Mouse (Mus musculus): Measurements from ENCODE around the gene Terb1.

Gene Terb1

DNA sequence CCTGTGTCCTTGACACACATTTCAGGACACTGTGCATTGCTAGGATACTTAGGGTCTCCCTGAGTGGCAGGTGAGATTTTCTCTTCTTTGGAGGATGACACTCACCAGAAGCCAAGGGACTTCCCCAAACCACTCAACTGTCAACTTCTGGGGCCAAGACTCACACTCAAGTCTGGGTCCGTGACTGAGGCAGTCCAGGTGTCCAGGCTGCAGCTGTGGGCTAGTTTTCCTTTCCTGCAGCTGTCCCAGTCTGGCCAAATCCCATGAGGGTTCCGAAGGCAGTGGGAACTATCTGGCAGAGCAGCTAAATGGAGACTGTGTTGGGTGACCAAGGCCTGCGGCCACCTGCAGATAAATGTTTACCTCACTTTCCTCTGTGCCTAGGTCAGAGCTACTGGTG lies 97.7 kb downstream of the Terb1 start:
- WGBS = 53% methylated on average over 3 of the region's 3 CpGs

DNA sequence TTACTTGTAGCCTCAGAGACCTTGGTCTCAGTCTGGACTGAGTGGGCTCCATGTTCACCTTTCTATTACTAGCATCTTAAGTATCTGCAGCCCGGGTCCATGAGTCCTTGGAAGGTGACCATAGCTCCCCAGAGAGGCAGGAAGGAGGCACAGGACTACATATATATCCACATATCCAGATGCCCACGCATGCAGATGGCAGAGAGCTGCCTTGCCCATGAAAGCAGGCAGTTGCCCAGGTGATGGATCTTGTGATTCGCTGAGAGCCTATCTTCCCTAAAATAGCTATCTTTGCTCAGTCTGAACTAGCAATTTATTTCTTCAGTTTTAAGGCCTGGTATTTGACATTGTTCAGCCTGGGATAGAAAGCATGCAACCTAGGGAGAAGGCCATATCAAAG lies 98.2 kb downstream of the Terb1 start:
- 46% methylated on average over 3 of the region's 3 CpGs for WGBS

DNA sequence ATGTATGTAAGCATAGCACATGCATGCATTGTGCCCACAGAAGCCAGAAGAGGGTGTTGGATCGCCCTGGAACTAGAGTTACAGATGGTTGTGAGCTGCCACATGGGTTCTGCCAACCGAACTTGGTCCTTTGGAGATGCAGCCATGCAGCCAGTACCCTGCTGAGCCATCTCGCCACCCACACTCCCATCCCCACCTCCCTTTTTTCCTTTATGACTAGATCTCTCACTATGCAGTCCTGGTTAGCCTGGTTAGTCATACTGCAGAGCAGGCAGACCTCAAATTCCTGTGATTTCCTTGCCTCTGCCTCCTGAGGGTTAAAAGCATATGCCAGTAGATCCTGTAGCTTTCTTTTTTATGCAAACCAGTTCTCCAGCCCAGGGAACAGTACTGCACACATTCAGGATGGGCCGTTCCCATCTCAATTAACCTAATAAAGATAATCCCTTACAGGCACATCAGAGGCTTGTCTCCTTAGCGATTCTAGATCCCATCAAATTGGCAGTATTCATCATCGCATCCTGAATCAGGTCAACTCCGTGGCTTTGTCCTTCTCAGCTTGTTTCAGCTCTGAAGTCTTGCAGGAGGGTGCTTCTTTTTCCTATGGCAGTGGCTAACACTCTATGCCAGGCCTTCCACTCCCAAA lies 99.0 kb downstream of the Terb1 start:
- WGBS = 31% methylated on average over 7 of the region's 7 CpGs

DNA sequence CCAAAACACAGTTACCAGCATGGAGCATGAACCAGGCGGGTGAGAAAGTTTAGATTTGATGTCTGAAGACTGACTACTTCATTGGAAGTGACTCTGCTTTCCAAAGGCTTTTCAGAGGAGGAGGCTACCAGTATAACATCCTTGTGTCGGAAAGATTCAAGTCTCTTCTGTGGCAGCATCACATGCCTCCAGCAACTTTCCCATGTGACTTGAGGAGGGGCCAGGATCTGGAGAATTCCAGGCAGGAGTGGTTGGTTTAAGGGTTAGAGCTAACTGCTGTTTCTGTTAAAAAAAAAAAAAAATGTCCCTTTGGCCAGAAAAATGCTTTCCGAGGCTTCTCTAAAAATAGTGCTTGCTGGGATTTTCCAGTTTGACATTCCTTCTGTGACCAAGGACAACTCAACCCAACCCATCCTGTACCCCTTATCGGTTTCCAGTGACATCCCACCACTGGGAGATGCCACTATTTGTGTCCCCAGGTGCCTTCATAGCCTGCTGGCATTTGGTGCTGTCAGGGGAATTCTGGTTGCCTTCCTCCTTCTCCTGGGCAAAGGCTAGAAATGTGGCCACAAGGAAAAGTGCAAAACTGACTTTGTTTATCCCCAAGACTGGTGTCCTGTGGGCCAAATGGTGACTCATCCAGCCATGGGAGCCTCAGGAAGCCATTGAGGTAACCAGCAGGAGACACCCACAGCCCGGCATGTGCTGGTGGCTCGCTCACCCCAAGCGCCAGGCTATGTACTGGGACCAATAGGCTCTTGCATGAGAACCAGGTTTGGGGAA lies 101.2 kb downstream of the Terb1 start:
- WGBS = 64% methylated on average over 7 of the region's 7 CpGs

DNA sequence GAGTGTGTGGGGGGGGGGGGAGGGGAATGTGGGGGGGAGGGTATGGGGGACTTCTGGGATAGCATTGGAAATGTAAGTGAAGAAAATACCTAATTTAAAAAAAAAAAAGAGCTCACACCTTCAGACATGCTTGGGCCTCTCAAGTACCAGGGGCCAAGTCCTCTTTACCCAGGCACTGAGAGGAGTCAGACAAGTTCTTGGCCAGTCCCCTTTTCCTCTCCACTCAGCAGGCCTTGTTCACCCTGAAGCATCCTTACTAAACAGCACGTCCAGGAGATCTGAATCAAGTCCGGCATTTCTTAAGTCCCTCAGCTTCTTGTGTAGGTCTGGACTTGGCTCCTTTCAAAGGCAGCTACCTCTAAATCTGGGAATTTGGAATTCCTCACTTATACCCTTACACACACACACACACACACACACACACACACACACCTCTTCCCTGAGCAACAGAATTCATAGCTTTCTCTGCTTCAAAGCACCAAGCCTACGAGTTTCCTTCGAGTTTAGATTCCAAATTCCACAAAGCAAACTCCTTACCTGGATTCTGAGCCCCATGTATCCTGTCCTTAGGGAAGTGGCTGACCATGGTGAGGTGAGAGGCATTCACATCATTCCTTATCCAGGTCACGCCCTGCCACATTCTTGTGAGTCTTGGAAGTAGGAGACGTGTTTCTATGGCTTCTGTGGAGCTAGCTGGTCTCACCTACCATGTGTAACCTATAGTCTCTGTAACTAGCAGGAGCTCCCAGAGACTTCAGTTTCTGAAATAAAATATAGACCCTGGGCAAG lies 103.2 kb downstream of the Terb1 start:
- 83% methylated on average over 6 of the region's 6 CpGs for WGBS

DNA sequence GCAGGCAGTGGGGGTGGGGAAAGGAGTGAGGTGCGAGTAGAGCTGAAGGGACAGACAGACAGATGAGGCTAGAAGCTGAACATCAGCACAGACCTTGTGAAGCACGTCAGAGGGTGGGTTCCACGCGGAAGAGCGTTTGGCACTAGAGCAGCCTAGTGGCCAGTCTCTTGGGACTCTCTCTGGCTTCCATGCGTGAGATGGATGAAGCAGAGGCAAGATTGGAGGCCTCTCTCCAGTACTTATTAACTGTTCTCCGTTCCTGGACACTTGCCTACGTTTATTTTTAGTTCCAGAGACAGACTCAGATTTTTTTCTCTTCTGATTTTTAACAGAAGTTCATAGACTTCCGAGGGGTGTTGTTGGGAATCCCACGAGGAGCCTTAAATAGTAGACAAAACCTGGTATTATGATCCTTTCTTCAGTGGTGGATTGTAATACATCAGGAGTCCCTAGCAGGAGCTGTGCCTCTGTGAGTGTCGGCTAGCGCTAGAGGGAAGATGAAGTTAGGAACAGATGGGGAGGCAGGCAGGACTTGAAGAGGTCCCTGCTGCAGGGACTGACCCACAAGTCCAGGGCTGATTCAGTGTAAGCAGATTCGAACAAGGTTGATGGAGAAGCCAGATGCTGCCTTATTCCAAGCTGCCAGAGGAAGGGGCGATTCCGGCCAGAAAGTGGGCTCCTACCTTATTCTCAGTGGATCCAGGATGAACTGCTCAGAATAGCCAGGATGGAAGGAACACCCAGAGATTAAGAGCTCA lies 104.1 kb downstream of the Terb1 start:
- WGBS = 58% methylated on average over 15 of the region's 15 CpGs

DNA sequence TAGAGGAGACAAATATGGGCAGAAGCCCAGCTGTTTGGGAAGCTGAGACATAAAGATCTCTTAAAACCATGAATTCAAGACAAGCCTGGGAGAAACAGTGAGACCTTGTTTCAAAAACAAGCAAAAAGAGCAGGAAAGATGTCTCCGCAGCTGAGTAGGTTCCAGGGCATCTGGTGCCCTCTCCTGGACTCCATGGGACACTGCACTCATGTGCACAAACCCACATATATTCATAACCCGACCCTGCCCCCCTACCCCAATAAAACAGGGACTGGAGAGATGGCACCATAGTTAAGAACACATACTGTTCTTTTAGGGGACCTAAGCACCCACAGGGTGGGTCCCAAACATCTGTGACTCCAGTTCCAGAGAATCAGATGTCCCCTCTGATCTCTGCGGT lies 106.1 kb downstream of the Terb1 start:
- 70% methylated on average over 3 of the region's 3 CpGs for WGBS
